Mouse (Mus musculus) ES-Bruce4 (cell line): ENCODE results near the gene Zfp715.

Source experiments
- CTCF ChIP-seq: IDR thresholded peaks from one replicate; pipeline ENCODE4 v1.8.1; 2011; ENCODE audit warnings: low read depth, low read length
- POLR2A ChIP-seq: IDR thresholded peaks from one replicate; pipeline ENCODE4 v1.8.1; 2011; ENCODE audit warnings: low read length; ENCODE audit not compliant: insufficient read depth

DNA sequence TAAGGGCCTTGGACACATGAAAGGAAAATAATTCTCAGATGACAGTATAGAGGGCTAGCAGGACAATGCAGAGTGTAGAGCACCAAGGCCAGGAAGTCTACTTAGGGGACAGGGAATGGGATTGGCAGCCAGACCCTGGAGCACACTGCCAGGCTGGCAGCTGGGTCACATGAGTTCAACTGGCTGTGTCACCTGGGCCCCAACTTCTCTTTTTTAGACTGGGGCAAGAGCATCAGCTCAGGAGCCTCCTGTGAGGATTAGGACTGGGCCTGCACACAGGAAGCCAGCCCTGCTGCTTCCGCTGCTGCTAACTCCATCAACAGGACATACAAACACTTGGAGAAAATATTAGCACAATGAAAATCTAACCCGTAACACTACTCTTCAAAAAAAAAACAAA, 4.0 kb downstream of the Zfp715 start:
- TF ChIP-seq CTCF (no peak), POLR2A (no peak)
